In the genomic region with DNA sequence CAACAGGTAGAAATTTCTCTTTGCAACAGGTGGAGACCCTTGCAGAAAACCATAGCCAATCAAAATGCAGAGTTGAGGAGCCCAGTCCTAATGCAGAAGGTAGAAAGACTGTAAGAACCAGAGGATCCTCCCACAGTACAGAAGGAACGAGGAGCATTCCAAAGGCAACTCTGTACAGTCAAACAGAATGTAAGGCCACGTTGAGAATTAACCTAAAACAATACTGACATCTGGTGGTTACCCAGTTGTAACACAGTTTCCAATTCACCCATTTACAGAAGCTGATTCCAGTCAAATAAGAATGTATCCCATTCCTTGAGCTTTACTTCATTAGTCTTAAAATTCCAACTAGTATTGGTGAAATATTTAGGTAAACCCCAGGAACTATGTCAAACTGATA, we compare ENCODE assay signal across 8 mouse cellular contexts. TPM values are rescaled to one million over a fixed set of nuclear protein-coding genes. Genes with fewer than 3 reads are reported as not detected.
DNase-seq lines count a peak whose midpoint lies in the region; ATAC-seq and TF ChIP-seq lines count a peak whose summit lies in the region.

No protein-coding gene starts in this region.

- no peak overlapping the region for H3K4me3 ChIP-seq in midbrain, embryonic 11.5 days (ENCODE audit: low read depth, low read length)
- H3K4me3 ChIP-seq in midbrain, embryonic 10.5 days = no peak overlapping the region
- no peak overlapping the region for H3K4me3 ChIP-seq in forebrain, postnatal 0 days (ENCODE audit: low read depth, low read length)

- peak; percentile 12 for DNase-seq in cerebellum, adult 8-10 months
- DNase-seq in cerebellum, adult 11 months = no peak
- peak; percentile 87 for DNase-seq in midbrain, embryonic 11.5 days (ENCODE audit: low spot score, missing footprints)
- no peak for DNase-seq in midbrain, embryonic 10.5 days (ENCODE audit: low spot score)
- peak; percentile 60 for DNase-seq in forebrain, postnatal 0 days
- DNase-seq in left cerebral cortex, postnatal 25 days (ENCODE audit: low spot score in 2 of 2) = peak; percentile 5 to 65
- DNase-seq in retina, postnatal 1 day = peak; percentile 56
- no peak for DNase-seq in adrenal gland, postnatal 25 days

- peak; percentile 59; the same call in 1 of the 2 replicates for ATAC-seq in midbrain, embryonic 11.5 days (ENCODE audit: low FRiP score)
- peak; percentile 82 for ATAC-seq in forebrain, postnatal 0 days

- no peaks in the 10 kb centered on the region for H3K9me3 ChIP-seq in midbrain, embryonic 11.5 days (ENCODE audit: control insufficient read depth, low read length)
- H3K9me3 ChIP-seq in midbrain, embryonic 10.5 days (replicated peaks) = no peaks in the 10 kb centered on the region
- no peaks in the 10 kb centered on the region for H3K9me3 ChIP-seq in forebrain, postnatal 0 days (ENCODE audit: low read length)

- H3K9ac ChIP-seq in midbrain, embryonic 11.5 days (ENCODE audit: low read length) = no peak overlapping the region
- H3K9ac ChIP-seq in forebrain, postnatal 0 days = no peak overlapping the region

- peak; percentile 83 for TF ChIP-seq CTCF in forebrain, postnatal 0 days (IDR thresholded peaks at IDR 0.05; ENCODE audit: low read depth)

- H3K27ac ChIP-seq in midbrain, embryonic 11.5 days (ENCODE audit: low read depth, low read length) = no peak overlapping the region
- no peak overlapping the region for H3K27ac ChIP-seq in midbrain, embryonic 10.5 days (replicated peaks)
- no peak overlapping the region for H3K27ac ChIP-seq in forebrain, postnatal 0 days (ENCODE audit: low read depth, low read length)

- no peak overlapping the region for H3K4me2 ChIP-seq in midbrain, embryonic 11.5 days
- no peak overlapping the region for H3K4me2 ChIP-seq in forebrain, postnatal 0 days (ENCODE audit: low read depth)

- no peaks in the 10 kb centered on the region for H3K36me3 ChIP-seq in midbrain, embryonic 11.5 days (ENCODE audit: control insufficient read depth, insufficient read depth, low read length)
- H3K36me3 ChIP-seq in midbrain, embryonic 10.5 days = no peaks in the 10 kb centered on the region
- H3K36me3 ChIP-seq in forebrain, postnatal 0 days (ENCODE audit: insufficient read depth) = no peaks in the 10 kb centered on the region

- H3K4me1 ChIP-seq in midbrain, embryonic 11.5 days (ENCODE audit: control insufficient read depth, insufficient read depth, low read length) = no peaks in the 10 kb centered on the region
- no peaks in the 10 kb centered on the region for H3K4me1 ChIP-seq in midbrain, embryonic 10.5 days
- no peaks in the 10 kb centered on the region for H3K4me1 ChIP-seq in forebrain, postnatal 0 days (ENCODE audit: insufficient read depth)

- WGBS in midbrain, embryonic 11.5 days = 17% methylated on average over 2 of the region's 2 CpGs
- 20% methylated on average over 2 of the region's 2 CpGs for WGBS in midbrain, embryonic 10.5 days
- 3% methylated on average over 2 of the region's 2 CpGs for WGBS in forebrain, postnatal 0 days

- intact Hi-C loops in left cerebral cortex, postnatal 25 days (cut with DNase I) = loop anchor here (1.0 to 10.0 kb wide), 3 partner anchors 82 to 654 kb away; no protein-coding TSS in a partner anchor

- no peaks in the 10 kb centered on the region for H3K27me3 ChIP-seq in midbrain, embryonic 11.5 days (ENCODE audit: control insufficient read depth, insufficient read depth, low read length)
- no peaks in the 10 kb centered on the region for H3K27me3 ChIP-seq in midbrain, embryonic 10.5 days (ENCODE audit: low read depth, poor library complexity, severe bottlenecking)
- no peaks in the 10 kb centered on the region for H3K27me3 ChIP-seq in forebrain, postnatal 0 days (ENCODE audit: insufficient read depth, low read length)

RNA-seq across cellular contexts. Expression of a gene that starts 30.6 kb away (rescaled TPM):
- 0.06 and 0.15 TPM in 2 replicates for polyA plus RNA-seq in midbrain, embryonic 11.5 days (2014; fragmentation: Nextera tagmentation; extraction: Ambion mirVana)
- 0.25 TPM in 1 of 2 replicates, not detected in the other for polyA plus RNA-seq in midbrain, embryonic 10.5 days (2016; fragmentation: Nextera tagmentation; extraction: Ambion mirVana)
- total RNA-seq in forebrain, postnatal 0 days (2014; rRNA removed) = 0.71 TPM in 1 of 2 replicates, not detected in the other
- polyA plus RNA-seq in forebrain, postnatal 0 days (2015; fragmentation: Nextera tagmentation; extraction: Ambion mirVana) = 0.06 and 0.08 TPM in 2 replicates
- under 1 TPM in 1 of 2 experiments, not detected in 1; 0.18 TPM for total RNA-seq in left cerebral cortex, postnatal 25 days (2021)
- 1.2 and 1.6 TPM in 2 replicates for total RNA-seq in adrenal gland, postnatal 25 days (2021)

RNA-seq across cellular contexts. Expression of a gene that starts 34.7 kb away (rescaled TPM):
- not detected in 2 replicates for polyA plus RNA-seq in midbrain, embryonic 11.5 days (2014; fragmentation: Nextera tagmentation; extraction: Ambion mirVana)
- polyA plus RNA-seq in midbrain, embryonic 10.5 days (2016; fragmentation: Nextera tagmentation; extraction: Ambion mirVana) = not detected in 2 replicates
- total RNA-seq in forebrain, postnatal 0 days (2014; rRNA removed) = 0.14 and 0.23 TPM in 2 replicates
- 0.27 and 0.33 TPM in 2 replicates for polyA plus RNA-seq in forebrain, postnatal 0 days (2015; fragmentation: Nextera tagmentation; extraction: Ambion mirVana)
- 1 to 10 TPM in 1 of 2 experiments, under 1 TPM in 1; 0.69 to 1.3 TPM for total RNA-seq in left cerebral cortex, postnatal 25 days (2021)
- 0.43 TPM in 1 of 2 replicates, not detected in the other for total RNA-seq in adrenal gland, postnatal 25 days (2021)

Comparison
In these comparisons a context has a peak if more than half of its experiments do, and no peak if none do; other contexts are left out.
1. DNase-seq: peak in cerebellum, adult 8-10 months (single experiment), midbrain, embryonic 11.5 days (single experiment), forebrain, postnatal 0 days (single experiment), left cerebral cortex, postnatal 25 days (2 of 2) and retina, postnatal 1 day (single experiment); none in cerebellum, adult 11 months (single experiment), midbrain, embryonic 10.5 days (single experiment) and adrenal gland, postnatal 25 days (single experiment).